Mouse (Mus musculus) heart, adult 2 months (tissue): ENCODE measurements around the gene Gm20388.

ENCODE experiments used
- CTCF ChIP-seq: fragments of 200-600 bp; IDR thresholded peaks from 2 replicates; pipeline ENCODE4 v1.8.1; 2022; ENCODE audit warnings: antibody characterized with exemption, mild to moderate bottlenecking, moderate library complexity
- EP300 ChIP-seq: fragments of 200-500 bp; IDR thresholded peaks from 2 replicates; pipeline ENCODE4 v1.6.1; 2011; ENCODE audit warnings: low read depth, low read length, control low read depth; ENCODE audit not compliant: insufficient read depth
- POLR2A ChIP-seq: fragments of 200-500 bp; IDR thresholded peaks from 2 replicates; pipeline ENCODE4 v1.6.1; 2011; ENCODE audit warnings: mild to moderate bottlenecking, low read depth, low read length, control low read depth; ENCODE audit not compliant: insufficient read depth

DNA sequence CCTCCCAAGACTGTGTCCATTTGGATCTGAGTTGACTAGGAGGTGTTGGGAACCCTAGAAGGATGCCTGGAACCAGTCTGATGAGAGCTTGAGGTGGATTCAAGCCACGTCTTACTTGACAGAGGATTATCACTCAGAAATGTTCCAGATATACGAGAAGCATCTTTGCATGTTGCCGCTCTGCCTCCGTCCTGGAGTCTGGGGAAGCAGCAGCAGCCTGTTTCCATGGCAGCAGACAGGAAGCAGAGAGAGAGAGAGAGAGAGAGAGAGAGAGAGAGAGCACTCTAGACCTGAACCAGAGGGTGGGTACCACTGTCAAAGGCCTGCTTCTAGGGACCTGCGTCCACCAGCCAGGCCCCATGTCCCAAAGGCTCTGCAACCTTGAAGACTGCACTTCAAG is 1386.0 kb downstream of the Gm20388 start:
- no peak for TF ChIP-seq CTCF
- no peak for TF ChIP-seq POLR2A
- TF ChIP-seq EP300, result no peak
